Mouse (Mus musculus): ENCODE measurements around the gene Ccdc157. TPM values are rescaled to one million over a fixed set of nuclear protein-coding genes. Genes with fewer than 3 reads are reported as not detected.

Ccdc157 gene
- polyA plus RNA-seq, 1 experiment from 2014 or later, result 6.6 TPM

GRCm38 (mm10) chr11:4095171-4096053, 64.7 kb downstream of the Ccdc157 start, which contains the start of gene Mtfp1:
Gene Mtfp1 (minus strand): TSS chr11:4095445.
- 6% methylated on average over 34 of the region's 34 CpGs for WGBS
- peak within 1 kb of the TSS; percentile 78 for H3K27ac ChIP-seq (ENCODE audit: low read depth)
- H3K9me3 ChIP-seq (ENCODE audit: low read depth, low read length), result no peaks in the 10 kb centered on the region
- peak within 1 kb of the TSS; percentile 92 for H3K4me2 ChIP-seq
- H3K27me3 ChIP-seq (ENCODE audit: insufficient read depth, low read length), result no peaks in the 10 kb centered on the region
- TF ChIP-seq CTCF (IDR thresholded peaks at IDR 0.05; ENCODE audit: low read depth), result peak; percentile 17; the same call in 1 of the 2 replicates
- peaks cover 6% of the 10 kb centered on the region; the same call in 1 of the 2 replicates for H3K4me1 ChIP-seq (ENCODE audit: insufficient read depth)
- peak within 1 kb of the TSS; percentile 58 for H3K4me3 ChIP-seq (ENCODE audit: low read depth, low read length)
- peak within 1 kb of the TSS; percentile 56 for H3K9ac ChIP-seq
- peak; percentile 80 for DNase-seq
- peaks cover 9% of the 10 kb centered on the region; the same call in 1 of the 2 replicates for H3K36me3 ChIP-seq (ENCODE audit: insufficient read depth)
- ATAC-seq (ENCODE audit: insufficient read depth), result peak; percentile 10; the same call in 1 of the 2 replicates

GRCm38 (mm10) chr11:4094378-4095170, 65.5 kb downstream of the Ccdc157 start:
- peak overlapping the region; percentile 78 for H3K27ac ChIP-seq (ENCODE audit: low read depth)
- TF ChIP-seq CTCF (IDR thresholded peaks at IDR 0.05; ENCODE audit: low read depth), result peak; percentile 83
- ATAC-seq (ENCODE audit: insufficient read depth) (no peak), DNase-seq (peak; percentile 77)
- H3K36me3 ChIP-seq (ENCODE audit: insufficient read depth), result peaks cover 9% of the 10 kb centered on the region; the same call in 1 of the 2 replicates
- H3K4me2 ChIP-seq, result peak overlapping the region; percentile 92
- peak overlapping the region; percentile 56 for H3K9ac ChIP-seq
- WGBS, result 9% methylated on average over 24 of the region's 24 CpGs
- H3K4me1 ChIP-seq (ENCODE audit: insufficient read depth), result peaks cover 6% of the 10 kb centered on the region; the same call in 1 of the 2 replicates
- no peaks in the 10 kb centered on the region for H3K27me3 ChIP-seq (ENCODE audit: insufficient read depth, low read length)
- no peaks in the 10 kb centered on the region for H3K9me3 ChIP-seq (ENCODE audit: low read depth, low read length)
- peak overlapping the region; percentile 58 for H3K4me3 ChIP-seq (ENCODE audit: low read depth, low read length)

GRCm38 (mm10) chr11:4093459-4094377, 66.4 kb downstream of the Ccdc157 start:
- H3K36me3 ChIP-seq (ENCODE audit: insufficient read depth), result peaks cover 9% of the 10 kb centered on the region; the same call in 1 of the 2 replicates
- DNase-seq (no peak), ATAC-seq (ENCODE audit: insufficient read depth) (no peak)
- peaks cover 6% of the 10 kb centered on the region; the same call in 1 of the 2 replicates for H3K4me1 ChIP-seq (ENCODE audit: insufficient read depth)
- H3K4me2 ChIP-seq, result peak overlapping the region; percentile 92; the same call in 1 of the 2 replicates
- TF ChIP-seq CTCF (IDR thresholded peaks at IDR 0.05; ENCODE audit: low read depth), result no peak
- no peaks in the 10 kb centered on the region for H3K27me3 ChIP-seq (ENCODE audit: insufficient read depth, low read length)
- no peak overlapping the region for H3K9ac ChIP-seq
- no peak overlapping the region for H3K27ac ChIP-seq (ENCODE audit: low read depth)
- 78% methylated on average over 18 of the region's 18 CpGs for WGBS
- peak overlapping the region; percentile 58 for H3K4me3 ChIP-seq (ENCODE audit: low read depth, low read length)
- no peaks in the 10 kb centered on the region for H3K9me3 ChIP-seq (ENCODE audit: low read depth, low read length)

Small RNA genes within 50 kb of the gene (microRNA-seq; reads per million reads assigned to microRNA genes)
- 6.2 reads per million, percentile 19 among the genes with 10 or more reads in this experiment for gene Mir3060 (ENCODE audit: borderline number of aligned reads)

Other genes starting within 250 kb of the Ccdc157 start
- 1.9 and 2.7 TPM in 2 replicates for gene Slc35e4, start 245.6 kb downstream of the Ccdc157 start, polyA plus RNA-seq (2014; fragmentation: Nextera tagmentation; extraction: Ambion mirVana)
- gene Tcn2, start 228.1 kb downstream of the Ccdc157 start, polyA plus RNA-seq (2014; fragmentation: Nextera tagmentation; extraction: Ambion mirVana), result 37.9 and 43.2 TPM in 2 replicates
- gene Pes1, start 196.3 kb downstream of the Ccdc157 start, polyA plus RNA-seq (2014; fragmentation: Nextera tagmentation; extraction: Ambion mirVana), result 77.2 and 82.0 TPM in 2 replicates
- 0.16 TPM in 2 replicates for gene 4930556J24Rik, start 183.5 kb downstream of the Ccdc157 start, polyA plus RNA-seq (2014; fragmentation: Nextera tagmentation; extraction: Ambion mirVana)
- 4.6 and 5.3 TPM in 2 replicates for gene Gal3st1, start 176.7 kb downstream of the Ccdc157 start, polyA plus RNA-seq (2014; fragmentation: Nextera tagmentation; extraction: Ambion mirVana)
- gene Sec14l4, start 128.8 kb downstream of the Ccdc157 start, polyA plus RNA-seq (2014; fragmentation: Nextera tagmentation; extraction: Ambion mirVana), result 3.8 and 4.2 TPM in 2 replicates
- 1.2 and 1.5 TPM in 2 replicates for gene Sec14l3, start 95.5 kb downstream of the Ccdc157 start, polyA plus RNA-seq (2014; fragmentation: Nextera tagmentation; extraction: Ambion mirVana)
- gene Mtfp1, start 64.8 kb downstream of the Ccdc157 start, polyA plus RNA-seq (2014; fragmentation: Nextera tagmentation; extraction: Ambion mirVana), result 8.6 and 10.8 TPM in 2 replicates
- 1.5 and 1.9 TPM in 2 replicates for gene Sec14l2, start 36.9 kb downstream of the Ccdc157 start, polyA plus RNA-seq (2014; fragmentation: Nextera tagmentation; extraction: Ambion mirVana)
- gene Rnf215, start 25.1 kb downstream of the Ccdc157 start, polyA plus RNA-seq (2014; fragmentation: Nextera tagmentation; extraction: Ambion mirVana), result 32.6 and 33.0 TPM in 2 replicates
- 64.1 and 68.7 TPM in 2 replicates for gene Sf3a1, start 57 bp upstream of the Ccdc157 start, polyA plus RNA-seq (2014; fragmentation: Nextera tagmentation; extraction: Ambion mirVana)
- gene Tbc1d10a, start 26.5 kb upstream of the Ccdc157 start, polyA plus RNA-seq (2014; fragmentation: Nextera tagmentation; extraction: Ambion mirVana), result 19.6 and 20.9 TPM in 2 replicates
- gene Castor1, start 57.9 kb upstream of the Ccdc157 start, polyA plus RNA-seq (2014; fragmentation: Nextera tagmentation; extraction: Ambion mirVana), result 1.9 and 2.1 TPM in 2 replicates
- not detected in 2 replicates for gene Osm, start 76.1 kb upstream of the Ccdc157 start, polyA plus RNA-seq (2014; fragmentation: Nextera tagmentation; extraction: Ambion mirVana)
- 0.12 and 0.33 TPM in 2 replicates for gene Lif, start 97.3 kb upstream of the Ccdc157 start, polyA plus RNA-seq (2014; fragmentation: Nextera tagmentation; extraction: Ambion mirVana)

Measured in lung, embryonic 14.5 days (tissue).